Mouse (Mus musculus) Muller cell, postnatal 12 days (primary cell): ENCODE data around the gene Gm21188.
"Not testable (repeated sequence)": the region's sequence is repeated elsewhere in the genome, so short reads cannot be mapped to it uniquely, and the experiment has no call there.

ENCODE experiments used
- DNase-seq: peaks from one replicate; pipeline ENCODE4 v3.0.0-alpha.2; 2015; ENCODE audit errors: inconsistent ontology term

The Gm21188 gene

DNA sequence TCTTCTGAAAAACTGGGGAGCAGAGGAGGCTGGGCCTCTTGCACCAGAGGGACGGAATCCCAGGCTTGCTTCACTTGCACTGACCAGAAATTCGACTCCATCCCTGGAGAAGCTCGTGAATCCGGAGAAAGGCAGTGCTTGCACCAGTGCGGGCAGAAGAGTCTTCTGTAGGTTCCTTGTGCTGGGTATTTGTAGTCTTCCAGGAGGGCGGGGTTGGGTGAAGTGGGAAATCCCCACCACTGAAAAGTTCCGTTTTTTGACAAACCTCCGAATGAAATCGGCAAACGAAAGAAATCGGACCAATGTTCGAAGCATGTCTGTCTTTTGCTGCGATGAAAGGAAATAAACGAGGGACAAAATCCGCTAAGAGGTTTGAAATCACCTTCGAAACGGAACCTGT lies 25.1 kb downstream of the Gm21188 start, which contains the start of gene Gm36079:
Gm36079 (minus strand) TSS at position 101 of the 400 bp plus-strand sequence.
- not testable (repeated sequence) for DNase-seq

DNA sequence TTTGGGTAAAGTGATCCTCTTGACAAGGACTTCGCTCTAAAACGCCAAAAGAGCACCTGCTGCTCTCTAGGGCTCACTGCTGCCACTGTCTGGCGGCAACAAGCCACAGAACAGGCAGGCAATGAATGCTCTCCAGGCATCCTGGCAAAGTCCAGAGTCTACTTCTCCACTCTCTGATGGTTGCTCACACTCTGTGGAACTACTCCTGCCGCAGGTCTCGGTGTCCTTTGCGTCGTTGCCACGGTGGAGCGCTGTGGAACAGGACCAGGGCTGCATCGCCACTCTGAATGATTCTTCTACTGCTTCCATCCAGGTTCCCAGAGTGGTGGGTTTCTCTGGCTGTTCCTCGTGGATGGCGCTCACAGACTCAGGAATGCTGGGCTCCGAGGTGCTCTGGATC lies 25.6 kb downstream of the Gm21188 start:
- DNase-seq = not testable (repeated sequence)

DNA sequence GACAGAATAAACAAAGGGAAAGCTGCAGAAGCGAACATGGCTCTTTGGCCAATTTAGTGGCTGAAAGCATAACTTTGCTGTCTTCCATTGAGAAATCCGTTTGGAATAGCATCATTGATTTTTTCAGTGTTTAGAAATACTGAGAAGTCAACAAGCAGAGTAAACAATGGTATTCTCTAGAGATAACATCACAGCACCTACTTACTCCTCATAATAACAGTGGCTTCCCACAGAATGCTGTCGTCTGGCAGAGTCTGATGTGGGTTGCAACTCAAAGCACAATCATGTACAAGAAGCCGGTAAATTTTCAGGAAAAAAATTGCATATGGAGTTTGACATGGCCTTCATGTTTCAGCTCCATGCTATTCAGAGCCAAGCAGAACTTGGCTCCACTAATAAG lies 26.4 kb downstream of the Gm21188 start:
- not testable (repeated sequence) for DNase-seq

DNA sequence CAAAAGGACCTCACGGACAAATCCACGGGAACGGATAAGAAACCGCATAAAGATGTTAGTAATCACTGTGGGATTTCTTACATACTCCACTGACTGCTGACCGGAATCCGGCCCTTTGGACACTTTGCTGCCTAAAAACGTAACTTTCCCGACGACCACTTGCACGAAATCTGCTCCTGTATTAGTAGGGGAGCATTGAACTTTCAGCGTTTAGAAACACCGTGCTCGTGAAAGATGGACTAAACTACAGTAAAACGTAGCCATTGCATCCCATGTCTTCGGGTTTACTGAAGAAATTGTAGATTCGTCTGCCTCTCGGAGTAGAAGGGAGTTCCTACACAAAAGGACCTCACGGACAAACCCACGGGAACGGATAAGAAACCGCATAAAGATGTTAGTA lies 27.0 kb downstream of the Gm21188 start:
- not testable (repeated sequence) for DNase-seq

DNA sequence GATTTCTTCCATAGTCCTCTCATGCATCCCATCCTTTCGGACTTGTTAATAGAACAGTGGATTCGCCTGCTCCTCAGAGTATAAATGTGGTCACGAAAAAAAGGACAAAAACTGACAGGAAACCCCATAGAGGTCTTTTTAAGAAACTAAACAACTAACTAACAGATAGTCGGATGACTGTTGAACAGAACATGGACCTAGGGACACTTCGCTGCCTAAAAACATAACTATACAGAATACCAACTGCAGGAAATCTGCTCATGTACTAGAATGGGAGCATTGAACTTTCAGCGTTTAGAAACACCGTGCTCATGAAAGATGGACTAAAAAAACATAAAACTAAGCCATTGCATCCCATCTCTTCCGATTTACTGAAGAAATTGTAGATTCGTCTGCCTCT lies 27.4 kb downstream of the Gm21188 start:
- not testable (repeated sequence) for DNase-seq

DNA sequence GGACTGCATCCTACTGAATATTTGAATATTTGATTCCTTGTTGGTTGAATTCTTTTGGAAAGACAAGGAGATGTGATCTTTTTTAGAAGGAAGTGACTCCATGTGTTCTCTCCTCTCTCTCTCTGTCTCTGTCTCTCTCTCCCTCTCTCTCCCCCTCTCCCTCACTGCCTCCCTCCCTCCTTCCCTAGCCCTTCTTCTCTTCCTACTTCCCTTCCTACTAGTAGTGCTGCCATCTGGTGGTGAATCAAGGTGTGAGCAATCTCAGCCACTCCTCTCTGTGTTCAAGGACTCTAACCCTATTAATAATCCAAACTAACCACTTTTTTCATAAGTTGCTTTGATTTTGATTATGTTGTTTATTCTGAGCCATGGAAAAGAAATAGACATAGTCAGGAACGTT lies 30.5 kb downstream of the Gm21188 start:
- not testable (repeated sequence) for DNase-seq

DNA sequence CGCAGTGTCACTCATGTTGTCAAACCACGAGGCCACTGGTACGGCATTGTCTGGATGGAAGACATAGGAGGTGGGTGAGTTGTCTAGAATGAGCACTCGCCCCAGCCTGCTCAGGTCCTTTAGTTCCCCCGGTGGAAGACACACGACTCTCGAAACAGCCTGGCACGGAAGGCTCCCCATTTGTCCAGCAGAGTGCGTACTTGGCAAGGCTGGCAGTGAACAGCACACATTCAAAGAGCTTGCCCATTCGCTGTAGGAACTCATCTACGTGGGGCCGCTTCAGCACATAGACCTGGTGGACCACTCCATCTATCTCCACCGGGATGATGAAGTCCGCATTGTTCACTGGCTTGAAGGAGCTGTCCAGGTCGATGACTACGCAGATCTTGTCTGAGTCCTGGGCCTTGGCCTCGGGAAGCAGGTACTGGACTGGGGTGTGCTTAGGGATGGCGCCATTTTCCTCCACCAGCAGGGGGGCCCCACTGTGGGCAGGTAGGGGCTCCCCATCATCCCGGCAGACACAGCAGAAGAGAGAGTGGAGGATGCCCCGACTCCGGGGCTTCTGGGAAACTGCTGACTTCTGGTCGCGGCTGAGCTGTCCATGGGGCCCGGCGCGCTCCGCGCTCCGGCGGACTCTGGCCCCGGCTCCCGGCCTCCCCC lies 36.5 kb downstream of the Gm21188 start:
- DNase-seq = not testable (repeated sequence)

DNA sequence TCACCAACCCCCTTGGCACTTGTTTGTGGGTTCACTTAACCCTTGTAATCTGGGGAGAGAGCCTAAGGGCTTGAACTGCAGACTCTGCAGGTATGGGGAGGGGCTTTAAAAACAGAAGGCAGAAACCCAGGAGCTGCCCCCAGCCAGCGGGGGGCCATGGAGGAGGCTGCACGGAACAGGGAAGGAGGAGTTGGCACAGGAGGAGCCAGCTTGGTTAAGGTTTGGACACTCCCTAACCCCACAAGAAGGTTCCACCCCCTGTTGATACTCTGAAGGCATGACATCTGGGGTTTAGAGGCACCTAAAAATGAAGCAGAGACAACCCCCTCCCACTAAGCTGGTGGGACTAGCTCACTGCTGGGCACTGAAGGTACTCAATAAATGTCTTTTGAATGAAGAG lies 38.0 kb downstream of the Gm21188 start:
- DNase-seq = not testable (repeated sequence)

DNA sequence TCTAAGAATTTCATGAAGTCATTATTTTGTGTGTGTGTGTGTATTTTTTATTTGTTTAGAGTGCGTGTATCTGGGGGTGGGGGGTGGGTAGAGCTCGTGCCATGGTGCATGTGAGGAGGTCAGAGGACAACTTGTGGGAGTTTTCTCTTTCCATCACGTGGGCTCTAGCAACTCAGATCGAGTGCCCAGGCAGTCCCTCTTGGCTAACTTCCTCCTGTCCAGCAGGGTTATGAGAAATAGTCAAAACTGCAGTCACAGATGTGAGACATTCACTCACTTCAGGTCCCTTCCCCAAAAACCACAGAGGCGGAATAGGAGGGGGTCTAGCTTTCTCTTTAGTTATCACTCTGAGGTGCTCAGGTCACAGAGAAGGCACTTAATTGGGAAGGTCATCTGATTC lies 38.5 kb downstream of the Gm21188 start:
- not testable (repeated sequence) for DNase-seq

DNA sequence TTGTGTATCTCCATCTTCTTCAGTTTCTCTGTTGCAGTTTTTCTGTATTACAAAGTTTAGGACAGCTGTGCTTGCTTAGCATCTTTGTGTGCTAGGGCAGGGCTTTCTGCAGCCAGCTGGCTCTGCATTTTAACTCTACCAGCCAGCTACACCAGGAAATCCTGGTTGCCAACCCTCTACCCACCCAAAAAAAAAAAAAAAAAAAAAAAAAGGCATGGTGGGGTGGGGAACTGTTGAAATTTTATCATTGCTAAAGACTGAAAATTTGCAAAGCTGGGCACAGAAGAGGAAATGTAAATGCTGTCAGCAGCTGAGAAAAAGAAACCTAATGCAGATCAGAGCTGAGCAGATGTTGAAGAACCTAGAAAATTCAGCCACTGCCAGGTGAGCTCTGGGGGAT lies 41.9 kb downstream of the Gm21188 start:
- not testable (repeated sequence) for DNase-seq

DNA sequence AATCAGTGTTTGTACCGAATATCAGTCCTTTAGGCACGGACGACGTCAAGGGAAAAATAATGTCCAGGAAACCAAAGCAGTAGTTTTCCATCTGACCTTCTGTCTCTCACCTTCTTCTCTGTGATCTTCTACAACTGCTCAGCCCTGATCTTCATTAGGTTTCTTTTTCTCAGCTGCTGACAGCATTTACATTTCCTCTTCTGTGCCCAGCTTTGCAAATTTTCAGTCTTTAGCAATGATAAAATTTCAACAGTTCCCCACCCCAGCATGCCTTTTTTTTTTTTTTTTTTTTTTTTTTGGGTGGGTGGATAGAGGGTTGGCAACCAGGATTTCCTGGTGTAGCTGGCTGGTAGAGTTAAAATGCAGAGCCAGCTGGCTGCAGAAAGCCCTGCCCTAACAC lies 52.8 kb downstream of the Gm21188 start:
- DNase-seq = not testable (repeated sequence)

DNA sequence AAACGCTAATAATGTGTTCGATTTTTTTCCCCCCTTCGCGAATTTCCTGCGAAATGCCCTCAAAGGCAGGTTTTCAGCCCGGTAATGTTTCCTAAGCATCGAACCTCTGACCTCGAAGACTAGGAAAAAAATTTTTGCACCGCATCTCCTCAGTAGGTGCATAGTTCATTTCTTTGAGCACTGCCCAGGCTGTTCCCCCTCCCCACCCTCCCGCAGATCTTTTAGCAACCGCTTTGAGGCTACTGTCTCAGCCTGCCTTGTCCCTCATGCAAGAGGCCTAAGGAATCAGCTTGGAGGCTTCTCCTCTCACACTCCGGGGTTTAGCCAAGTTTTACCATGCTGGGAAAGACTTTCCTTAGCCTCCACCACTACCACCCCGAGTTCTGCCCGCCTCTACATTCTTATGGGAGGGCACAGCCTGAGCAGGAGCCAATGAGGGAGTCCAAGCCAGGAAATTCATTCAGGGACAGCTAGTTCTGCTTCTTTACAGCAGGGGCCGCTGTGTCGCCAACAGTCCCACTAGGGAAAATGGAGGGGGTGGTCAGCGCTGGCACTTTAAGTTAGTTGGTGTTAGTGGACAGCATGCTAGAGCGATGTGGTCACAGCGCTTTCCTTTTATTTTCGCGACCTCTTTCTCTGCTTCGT lies 53.4 kb downstream of the Gm21188 start:
- DNase-seq = not testable (repeated sequence)

DNA sequence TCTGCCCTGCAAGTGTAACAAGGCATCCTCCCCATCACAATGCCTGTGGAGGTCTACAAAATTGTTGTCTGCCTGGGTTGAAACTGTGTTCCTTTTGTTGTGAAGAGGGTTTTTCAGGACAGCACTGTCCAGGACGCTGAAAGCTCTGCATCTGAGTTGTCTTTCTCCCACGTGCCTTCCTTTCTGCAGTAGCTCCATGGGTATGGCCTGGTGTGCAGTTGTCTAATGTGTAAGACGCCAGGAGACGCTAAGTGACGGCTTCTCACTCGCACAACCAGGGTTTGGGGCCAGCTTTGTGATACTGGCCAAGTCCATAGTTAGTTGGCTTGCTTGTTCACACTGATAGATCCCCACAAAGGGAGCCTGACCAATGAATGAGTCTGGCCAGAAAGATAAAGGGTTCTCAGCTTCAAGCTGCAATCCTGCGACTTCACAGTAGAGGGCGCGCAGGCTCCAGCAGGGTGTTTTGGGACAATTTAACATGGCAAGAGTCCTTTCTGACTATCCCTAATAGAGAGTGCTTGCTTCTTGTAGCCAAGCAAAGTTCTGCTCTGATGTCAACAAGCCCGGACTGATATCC lies 60.0 kb downstream of the Gm21188 start:
- not testable (repeated sequence) for DNase-seq

DNA sequence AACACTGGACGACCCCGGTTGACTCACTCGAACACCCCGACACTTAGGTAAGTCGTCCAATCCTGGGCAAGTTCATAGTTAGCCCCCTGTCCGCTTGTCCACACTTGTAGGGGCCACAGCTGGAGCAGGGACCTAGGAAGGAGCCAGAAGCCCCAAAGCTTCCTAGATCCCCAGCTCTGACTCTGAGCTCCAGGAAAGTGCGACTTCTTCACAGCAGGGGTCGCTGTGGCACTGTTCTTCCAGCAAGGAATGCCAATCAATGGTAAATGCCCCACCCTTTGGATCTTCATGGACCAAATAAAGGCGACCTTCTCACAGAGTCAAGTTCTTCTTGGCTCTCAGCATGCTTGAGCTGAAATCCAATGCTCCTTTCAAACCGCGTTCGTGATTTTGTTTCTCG lies 60.7 kb downstream of the Gm21188 start:
- DNase-seq = not testable (repeated sequence)
